Mouse (Mus musculus) urinary bladder, postnatal 36 days (tissue): ENCODE data around the gene 2010111I01Rik.

Experiments
- DNase-seq, 2 experiments: peaks; one replicate each; pipeline ENCODE4 v3.0.0; 2022; ENCODE audit warnings: low spot score in 2 of 2, mixed read lengths in 1 of 2

2010111I01Rik gene

DNA sequence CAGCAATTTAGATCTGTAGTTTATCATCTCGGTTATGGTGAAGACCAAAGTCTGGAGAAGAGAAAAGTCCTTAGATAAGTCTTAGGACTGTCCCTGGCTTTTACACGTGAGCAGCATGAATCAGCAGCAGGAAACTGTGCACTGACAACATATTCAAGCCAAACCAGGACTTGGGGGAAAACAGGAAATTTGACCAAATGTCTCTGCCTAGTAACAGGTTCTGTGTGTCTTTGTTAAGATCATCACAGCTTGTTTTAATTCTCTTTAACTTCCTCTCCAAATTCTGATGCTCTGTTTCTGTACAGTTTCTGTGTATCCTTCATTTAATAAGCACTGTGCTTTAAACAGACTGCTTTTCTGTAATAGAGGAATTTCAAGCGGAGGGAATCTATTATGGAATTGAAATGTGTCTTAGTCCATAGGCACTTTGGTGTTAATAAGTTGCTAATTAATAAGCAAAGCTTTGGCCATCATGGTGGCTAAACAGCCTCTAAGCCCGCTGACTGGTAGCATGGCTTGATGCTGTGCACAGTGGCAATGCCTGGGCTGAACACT is 147.4 kb downstream of the 2010111I01Rik start:
- no peak for DNase-seq

DNA sequence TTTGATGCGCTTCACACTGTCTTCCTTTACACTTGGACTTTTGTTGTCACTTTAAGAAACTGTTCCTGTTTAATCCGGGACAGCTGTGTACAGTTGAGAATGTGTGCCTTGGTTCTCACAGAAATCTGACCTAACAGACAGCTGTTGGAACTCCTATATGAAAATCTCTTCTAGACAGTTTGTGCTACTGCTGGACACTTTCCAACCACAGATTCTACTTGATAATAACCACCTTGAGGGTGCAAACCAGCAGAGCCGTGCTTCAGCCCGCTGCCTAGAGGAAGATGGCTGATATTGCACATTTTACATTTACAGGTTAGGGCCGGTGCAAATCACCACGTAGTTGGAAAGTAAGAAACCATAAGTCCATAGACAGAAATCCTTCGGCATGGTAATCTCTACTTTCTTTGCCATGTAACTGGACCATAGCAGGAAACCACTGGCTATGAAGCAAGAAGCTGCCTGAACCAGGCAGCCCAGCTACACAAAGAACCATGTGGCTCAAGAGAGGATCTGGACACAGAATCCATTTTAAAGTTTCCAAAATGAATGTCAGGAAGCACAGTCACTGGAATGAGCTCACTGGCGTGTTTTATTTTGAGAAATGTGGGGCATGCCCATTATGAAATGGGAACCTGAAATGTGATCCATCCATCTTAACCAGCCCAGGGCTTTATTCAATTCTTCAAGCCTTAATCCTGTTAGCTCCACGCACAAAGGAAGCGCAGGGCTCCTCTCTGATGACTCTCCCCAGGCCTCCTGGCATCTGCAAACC is 148.1 kb downstream of the 2010111I01Rik start:
- DNase-seq: no peak

DNA sequence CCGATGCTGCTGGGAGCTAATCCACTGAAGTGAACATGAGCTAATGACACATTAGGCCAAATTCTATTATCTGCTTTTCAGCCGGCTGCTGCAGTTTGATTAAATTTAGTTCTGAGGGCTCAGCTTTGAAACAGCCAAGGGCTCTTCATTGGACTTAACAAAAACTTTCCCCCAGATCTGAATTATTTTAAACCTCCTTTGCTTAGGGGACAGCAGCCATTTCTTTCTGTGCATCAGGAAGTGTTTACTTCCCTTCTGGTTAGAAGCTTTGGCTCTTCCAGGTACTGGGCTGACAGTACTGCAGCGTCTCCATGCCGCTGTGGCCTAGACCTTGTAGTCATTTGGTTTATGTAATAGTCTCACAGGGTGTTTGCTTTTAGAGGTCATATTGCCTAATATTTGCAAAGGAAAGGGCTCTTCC is 149.2 kb downstream of the 2010111I01Rik start:
- DNase-seq: no peak

DNA sequence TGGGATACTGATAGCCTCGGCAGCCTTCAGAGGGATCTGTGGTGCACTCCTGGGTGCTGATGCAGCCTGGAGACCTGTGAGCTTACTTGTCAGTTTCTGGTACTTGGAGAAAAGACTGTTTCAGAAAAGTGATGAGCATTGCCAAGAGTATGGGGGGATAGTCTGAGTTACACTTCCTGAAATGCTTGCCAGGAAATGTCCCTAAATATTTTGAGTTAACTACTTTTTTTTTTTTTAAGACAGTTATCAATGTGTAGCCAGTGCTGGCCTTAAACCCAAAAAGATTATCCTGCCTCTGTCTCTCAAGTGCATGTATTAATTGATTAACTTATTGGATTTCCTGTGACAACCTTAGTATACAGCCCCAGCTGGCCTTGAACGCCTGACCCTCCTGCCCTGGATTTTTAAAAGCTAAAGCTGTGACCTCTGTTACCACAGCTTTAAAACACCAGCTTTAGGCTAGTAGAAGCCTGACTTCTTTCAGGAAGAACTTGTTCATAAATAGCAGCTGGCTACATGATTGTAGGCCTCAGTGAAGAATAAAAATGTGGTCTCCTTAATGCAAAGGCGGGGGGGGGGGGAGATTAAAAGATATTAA is 150.6 kb downstream of the 2010111I01Rik start:
- no peak for DNase-seq

DNA sequence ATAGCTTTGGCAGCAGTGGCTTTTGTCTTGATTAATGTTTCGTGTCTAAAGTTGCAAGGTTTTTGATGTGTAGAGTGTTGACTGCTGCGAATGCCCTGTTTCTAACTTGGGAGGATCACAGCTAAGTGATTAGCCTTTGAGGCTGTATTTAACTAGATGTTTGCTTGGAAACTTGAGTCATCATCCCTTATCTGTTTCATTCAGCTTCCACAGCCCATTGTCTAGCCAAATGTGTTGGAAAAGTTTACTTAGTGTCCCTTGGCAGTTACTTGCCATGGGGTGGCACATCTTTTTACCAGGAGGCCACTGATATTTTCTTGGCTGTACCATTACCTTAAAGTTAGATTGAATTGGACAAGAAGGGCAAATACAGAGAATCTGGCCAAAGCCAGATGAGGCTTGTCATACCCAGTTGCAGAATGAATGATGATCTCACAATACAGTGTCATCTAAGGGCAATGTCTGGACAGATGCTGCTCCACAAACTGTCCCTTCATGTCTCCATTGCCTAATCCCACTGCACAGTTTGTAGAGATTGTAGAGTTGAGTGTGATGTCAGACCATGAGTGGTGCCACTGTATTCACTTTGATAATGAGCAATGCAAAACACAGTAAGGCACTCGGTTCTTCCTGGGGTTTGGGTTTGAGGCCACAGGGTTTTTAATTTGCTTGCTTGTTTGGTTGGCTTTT is 152.9 kb downstream of the 2010111I01Rik start:
- no peak for DNase-seq

DNA sequence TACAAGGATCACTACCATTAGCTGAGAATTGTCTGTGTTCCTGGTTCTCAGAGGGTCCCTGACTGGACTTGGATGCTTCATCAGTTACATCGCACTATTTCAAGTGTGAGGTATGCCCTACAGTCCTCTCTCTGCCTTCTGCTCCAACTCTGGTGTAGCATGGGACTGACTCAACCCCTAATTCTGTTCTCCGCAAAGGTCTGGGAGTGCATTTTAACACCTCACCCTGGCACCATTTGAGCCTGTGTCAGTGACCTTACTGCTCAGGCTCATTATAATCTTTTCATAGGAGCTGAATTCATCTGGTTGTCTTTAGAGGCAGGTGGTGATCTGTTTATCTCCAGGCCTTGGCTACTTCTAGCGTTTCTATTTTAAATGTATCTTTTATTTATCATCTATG is 154.0 kb downstream of the 2010111I01Rik start:
- no peak for DNase-seq

DNA sequence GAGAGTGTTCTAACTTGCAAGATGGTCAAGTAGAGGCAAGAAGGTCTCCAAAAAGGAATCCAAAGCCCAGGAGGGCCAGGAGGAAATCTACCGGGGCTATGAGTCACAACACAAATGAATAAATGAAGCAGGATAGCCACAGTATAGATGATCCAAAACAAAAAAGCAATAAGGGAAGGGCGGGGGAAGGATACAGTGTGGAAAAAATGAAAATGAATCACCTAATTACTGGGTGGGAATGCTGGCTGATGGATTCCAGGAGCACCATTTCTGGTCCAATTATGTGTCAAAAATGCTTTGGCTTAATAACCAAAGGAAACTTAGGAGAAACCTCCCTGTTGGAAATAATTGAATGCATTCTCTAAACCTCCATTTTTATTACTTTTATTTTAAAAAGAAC is 155.6 kb downstream of the 2010111I01Rik start:
- no peak for DNase-seq

DNA sequence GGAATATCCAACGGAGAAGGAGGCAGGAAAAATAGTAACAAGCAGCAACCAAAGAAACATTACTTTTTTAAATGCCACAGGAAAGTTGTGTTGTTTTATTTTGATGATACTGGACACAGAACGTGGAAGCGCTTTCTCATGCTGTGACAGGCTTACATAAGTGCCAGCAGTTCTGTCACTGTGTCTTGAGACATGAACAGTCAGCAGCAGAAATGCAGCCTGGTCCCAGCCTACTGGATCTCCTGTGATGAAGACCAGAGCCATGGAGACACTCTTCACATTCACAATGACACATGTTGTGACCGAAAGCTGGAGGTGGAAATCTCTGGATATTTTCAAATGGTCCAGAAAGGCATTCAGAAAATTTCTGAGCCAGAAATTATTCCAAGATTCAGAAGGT is 157.1 kb downstream of the 2010111I01Rik start:
- no peak for DNase-seq

DNA sequence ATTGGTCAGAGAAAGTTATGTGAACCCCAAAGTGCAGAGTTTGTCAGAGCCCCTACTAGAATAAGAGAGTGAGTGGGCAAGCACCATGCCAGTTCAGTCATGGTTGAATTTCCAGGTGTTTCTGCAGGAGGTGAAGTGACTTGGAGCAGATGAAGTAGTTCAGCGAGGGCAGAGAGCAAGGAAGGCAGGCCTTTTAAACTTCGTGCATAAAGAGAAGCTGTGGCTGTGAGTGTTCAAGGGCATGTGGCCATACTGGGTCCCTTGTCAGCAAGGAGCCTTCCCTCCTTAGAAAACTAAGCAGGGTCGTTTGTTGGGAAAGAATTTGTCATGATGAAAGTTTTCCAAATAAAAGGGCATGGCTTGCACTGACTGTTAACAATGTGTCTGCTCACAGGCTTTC is 161.5 kb downstream of the 2010111I01Rik start:
- DNase-seq: no peak

DNA sequence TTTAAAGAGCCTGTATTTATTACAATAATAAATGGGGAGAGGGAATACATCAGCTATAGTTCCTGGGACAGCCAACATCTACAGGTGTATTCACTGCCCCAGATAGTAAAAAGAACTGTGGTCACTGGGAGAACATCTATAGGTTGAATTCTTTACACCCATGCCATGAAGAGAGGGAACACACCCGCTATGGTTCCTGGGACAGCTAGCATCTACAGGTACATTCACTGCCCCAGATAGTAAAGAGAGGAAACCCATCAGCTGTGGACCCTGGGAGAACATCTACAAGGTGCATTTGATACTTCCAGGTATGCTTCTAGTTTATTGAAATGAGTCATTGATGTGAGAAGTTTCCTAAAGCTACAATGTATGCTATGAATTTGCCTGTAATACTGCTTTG is 162.8 kb downstream of the 2010111I01Rik start:
- no peak for DNase-seq

DNA sequence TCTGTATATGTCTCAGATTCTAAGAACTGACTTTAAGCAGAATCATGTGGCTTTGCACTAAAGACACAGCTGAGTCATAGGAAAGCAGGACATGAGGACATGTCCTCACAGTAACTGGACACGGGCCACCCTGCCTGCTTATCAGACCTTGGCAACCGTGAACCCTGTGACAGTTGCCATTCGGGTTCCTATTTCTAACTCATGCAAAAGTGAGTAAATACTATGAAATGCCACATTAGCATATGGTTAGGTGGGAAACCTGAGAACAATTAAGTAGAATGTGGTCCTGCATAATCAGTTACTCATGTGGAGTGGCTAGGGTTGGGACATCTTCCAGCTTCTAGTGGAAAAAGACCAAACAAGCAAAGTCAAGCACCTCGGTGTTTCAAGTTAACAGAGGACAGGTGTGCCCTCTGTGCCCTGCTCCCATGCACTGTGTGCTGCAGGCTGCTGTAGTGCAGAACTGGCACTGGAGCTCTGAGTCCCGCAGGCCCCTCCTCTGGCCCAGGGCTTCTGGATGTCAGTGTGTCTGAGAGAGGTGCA is 170.3 kb downstream of the 2010111I01Rik start:
- DNase-seq: no peak

DNA sequence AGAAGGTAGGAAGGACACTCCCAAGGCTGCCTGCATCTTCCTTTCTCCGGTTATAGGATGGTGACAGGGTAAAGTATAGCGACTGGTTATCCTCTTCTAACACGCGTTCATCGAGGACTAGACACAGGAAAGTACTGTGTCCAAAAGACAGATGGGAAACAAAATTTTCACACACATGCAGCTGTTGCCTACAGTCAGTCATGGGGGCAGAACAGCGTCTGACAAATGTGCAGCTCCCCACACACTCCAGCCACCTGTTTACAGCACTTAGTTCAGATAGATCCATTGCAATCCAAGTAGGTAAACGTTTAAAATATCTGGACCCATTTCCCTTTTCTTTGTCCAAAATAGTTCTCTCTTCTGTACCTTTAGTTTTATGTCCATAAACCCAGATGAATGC is 171.3 kb downstream of the 2010111I01Rik start:
- no peak for DNase-seq

DNA sequence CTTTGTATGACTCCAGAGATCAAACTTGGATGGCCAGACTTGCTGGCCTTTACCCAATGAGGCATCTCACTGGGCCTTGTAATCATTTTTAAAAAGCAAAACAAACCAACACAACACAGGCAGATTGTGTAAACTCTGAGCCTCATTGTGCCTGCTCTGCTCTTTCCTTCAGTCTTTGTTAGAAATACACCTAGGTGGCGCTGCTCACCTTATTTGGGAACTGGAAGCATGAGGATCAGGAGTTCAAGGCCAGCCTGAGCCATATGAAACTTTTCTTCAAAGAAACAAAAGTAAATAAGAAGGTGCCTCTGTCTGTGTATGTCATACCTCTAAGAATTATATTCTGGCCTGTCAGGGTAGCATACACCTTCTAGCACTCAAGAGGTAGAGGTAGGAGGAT is 172.1 kb downstream of the 2010111I01Rik start:
- no peak for DNase-seq

DNA sequence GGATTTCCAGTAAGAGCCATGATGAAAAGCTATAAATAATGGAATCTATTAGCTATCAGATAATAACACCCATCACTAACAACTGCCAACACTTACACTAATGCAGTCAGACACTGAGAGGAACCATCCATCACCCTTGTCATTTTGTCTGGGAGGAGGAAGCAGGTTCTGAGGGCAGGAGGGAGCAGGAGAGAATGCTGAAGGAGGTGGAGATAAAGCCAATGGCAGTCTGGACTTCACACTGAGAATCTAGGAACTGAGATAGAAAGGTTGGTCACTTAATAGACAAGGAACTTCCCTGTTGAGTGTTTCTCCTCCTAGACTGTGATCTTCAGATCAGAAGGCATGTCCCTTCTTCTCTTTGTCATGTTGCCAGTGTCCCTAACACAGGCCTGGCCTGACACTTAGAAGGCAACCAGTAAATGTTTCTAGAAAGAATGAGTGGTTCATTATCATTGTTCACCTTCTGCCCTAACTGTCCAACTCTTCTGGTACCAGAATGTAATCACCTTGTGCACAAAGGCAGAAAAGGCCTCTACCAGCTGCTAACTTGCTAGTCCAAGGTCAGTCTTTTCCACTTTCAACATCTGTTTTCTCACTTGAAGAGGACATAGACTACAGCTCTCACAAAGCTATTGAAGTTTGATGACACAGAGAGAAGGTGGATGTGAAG is 173.8 kb downstream of the 2010111I01Rik start:
- no peak for DNase-seq

DNA sequence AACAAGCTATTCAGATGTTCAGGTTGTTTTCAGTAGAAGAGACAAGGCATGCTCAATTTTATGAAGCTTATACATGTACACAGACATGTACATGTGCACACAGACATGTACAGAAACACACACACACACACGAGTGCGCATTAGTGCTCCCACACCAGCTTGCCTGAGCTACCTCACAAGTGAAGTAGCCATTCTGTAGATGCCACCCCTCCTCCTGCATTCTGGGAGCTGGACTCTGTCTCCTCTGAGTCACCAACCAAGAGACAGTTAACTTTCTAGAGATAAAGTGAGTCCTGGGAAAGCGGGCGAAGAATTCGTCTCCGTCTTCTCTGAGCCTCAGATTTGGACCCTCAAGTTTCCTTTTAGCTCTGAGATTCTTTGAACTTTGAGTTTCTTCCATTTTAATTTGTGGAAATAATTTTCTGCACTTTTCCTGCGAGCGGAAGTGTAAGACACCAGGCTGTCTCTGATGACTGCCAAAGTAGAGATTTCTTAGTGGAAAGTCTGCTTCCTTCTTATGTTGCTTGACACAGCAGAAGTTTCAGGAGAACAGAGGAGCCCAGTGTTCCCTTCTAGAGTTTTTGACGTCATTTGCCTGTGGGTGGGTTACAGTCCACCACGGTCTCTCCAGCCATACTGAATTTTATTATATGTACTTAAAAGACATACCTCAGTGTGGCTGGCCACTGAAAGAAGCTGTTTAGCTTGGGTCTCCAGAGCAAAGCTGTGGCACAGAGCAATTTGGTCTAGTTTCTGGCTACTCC is 175.0 kb downstream of the 2010111I01Rik start:
- no peak for DNase-seq

DNA sequence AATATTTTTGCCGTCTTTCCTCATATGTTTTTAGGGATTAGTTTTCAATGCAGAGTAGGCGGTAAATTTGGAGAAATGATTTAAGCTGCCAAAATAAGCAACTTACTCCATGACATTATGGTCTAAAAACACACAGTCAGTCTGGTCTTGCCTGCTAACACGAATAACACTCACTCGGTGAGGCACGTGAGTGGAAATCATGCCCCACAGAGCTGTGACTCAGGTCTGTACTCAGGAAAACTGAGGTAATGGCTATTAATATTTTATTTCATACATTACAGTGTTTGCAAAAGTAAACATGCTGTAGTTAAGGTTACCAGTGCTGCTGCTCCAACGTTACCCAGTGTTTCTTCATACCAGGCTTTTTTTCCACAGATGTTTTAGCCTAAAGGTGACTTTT is 176.1 kb downstream of the 2010111I01Rik start:
- DNase-seq: no peak

DNA sequence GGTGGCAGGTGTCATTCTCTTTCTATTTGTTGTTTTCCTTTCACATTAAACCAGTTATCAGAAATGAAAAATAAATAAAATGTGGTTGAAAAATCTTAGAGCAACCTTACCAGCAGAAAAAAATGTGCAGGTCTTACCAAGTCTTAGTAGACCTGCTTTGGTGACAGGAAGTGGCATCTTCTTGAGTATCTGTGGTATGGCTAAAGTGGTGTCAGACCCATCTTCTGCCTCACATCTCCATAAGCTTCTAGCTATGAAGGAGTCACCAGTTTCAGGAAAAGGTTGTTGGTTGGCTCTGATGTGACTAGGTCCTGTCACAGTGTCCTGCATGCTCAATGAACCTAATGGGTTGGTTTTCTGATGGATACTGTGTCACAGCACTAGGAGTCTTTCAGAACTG is 176.6 kb downstream of the 2010111I01Rik start:
- DNase-seq: no peak

DNA sequence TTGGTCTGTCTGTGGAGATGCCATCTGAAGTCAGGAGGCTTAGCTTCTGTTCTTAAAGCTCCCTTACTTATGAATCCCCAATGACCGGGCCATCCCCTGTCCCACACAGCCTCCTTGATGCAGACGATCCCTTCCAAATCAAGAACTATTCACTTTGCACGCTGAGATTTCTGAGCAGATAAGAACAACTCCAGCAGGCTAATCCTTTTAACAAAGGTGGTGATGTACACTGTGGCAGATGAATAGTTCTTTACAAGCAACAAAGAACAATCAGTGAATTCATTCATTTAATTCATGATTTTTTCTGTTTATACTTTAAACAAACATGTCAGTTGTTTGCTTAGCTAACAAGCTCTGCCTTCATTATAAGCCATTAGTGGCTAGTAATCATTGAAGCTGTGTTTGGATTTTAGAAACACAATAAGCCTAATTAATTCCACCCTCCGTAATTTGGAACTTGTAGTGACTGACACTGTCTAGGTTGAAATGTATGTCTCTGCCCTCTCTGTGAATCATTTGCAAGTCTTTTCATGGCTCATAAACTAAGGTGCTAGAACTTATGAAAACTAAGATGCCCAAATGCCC is 182.0 kb downstream of the 2010111I01Rik start:
- DNase-seq: no peak

DNA sequence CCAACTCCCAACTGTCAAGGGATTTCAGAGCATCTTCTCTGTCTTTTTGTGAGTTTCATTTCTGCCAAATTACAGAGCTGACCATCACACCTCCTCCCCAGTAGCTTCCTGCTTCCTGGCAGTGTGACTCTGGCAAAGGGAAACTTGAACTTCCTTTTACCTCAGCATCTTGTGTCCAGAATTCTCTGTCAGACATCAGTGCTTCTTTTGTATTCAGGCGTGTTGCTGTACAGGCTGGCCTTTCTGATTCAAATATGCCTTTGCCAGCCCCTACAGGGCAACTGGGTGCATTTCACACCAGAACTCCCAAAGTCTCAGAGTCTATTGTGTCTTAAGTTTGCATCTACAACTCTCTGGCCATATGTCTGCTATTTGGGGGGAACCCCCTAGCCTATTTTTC is 183.5 kb downstream of the 2010111I01Rik start:
- DNase-seq: no peak

DNA sequence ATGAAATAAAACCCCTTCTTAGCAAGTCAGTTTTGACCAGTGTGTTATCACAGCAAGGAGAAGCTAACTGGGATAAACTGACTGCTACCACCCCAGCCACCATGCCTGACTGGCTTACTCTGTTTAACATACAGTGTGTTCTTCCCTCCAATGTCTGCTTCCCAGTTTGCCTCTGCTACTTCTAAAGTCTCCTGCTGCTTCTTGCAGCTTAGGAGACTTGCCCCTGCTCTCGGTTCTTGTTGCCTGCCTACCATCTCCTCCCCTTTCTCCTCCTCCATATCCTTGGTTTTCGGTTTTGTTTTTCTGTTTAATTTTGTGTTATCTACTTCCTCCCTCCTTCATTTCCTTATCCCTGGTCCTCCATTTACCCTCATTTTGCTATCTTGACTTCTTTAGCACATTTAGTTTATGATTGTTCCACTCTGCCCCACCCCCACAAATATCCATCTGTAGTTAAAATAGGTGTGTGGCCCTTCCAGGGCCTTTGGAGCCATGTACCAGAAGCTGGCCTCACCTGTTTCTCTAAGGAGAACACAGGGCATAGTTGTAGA is 185.9 kb downstream of the 2010111I01Rik start:
- no peak for DNase-seq
